8 mouse cellular contexts compared by ENCODE assay signal in the genomic region with DNA sequence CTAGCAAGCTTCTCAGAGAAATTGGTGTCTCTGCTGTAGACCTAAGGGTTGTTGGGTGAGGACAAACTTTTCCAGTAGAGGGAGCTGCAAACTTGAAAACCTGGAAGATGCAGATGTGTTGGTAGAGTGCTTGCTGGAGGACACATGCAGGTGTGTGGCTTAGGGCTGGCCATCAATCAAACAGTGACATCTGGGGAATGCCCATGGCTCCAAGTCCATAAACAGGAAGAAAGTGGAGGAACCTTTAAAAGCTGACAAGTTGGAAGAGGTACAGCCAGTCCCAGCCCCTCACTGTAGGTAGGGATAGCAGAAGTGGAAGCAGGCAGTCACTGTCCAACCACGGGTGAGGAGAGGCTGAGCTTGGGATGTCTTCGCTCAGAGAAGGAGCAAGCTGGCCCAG. TPM values are rescaled to one million over a fixed set of nuclear protein-coding genes. Genes with fewer than 3 reads are reported as not detected.
DNase-seq lines count a peak whose midpoint lies in the region; ATAC-seq and TF ChIP-seq lines count a peak whose summit lies in the region.

No protein-coding gene starts in this region.

- no peak overlapping the region for H3K4me2 ChIP-seq in liver, embryonic 11.5 days
- no peak overlapping the region for H3K4me2 ChIP-seq in lung, embryonic 14.5 days

- H3K27me3 ChIP-seq in liver, adult 2 months (ENCODE audit: control insufficient read depth, insufficient read depth, low read length), result no peaks in the 10 kb centered on the region
- H3K27me3 ChIP-seq in liver, embryonic 11.5 days (replicated peaks; ENCODE audit: control insufficient read depth, insufficient read depth, low read length), result no peaks in the 10 kb centered on the region
- H3K27me3 ChIP-seq in lung, embryonic 14.5 days (ENCODE audit: insufficient read depth, low read length), result no peaks in the 10 kb centered on the region

- WGBS in liver, adult 2 months, result 45% methylated on average over 2 of the region's 2 CpGs
- 53% methylated on average over 2 of the region's 2 CpGs for WGBS in liver, embryonic 11.5 days
- 64% methylated on average over 2 of the region's 2 CpGs for WGBS in lung, embryonic 14.5 days

- H3K9ac ChIP-seq in liver, adult 2 months (ENCODE audit: low read depth, low read length), result no peak overlapping the region
- H3K9ac ChIP-seq in liver, embryonic 11.5 days (ENCODE audit: low read depth, low read length), result no peak overlapping the region
- no peak overlapping the region for H3K9ac ChIP-seq in ES-E14 (ENCODE audit: insufficient read depth, low read depth, low read length, poor library complexity, severe bottlenecking)
- no peak overlapping the region for H3K9ac ChIP-seq in lung, embryonic 14.5 days

- H3K4me1 ChIP-seq in liver, adult 2 months (ENCODE audit: control insufficient read depth, insufficient read depth, low read length), result peaks cover 3% of the 10 kb centered on the region; the same call in 1 of the 2 replicates
- H3K4me1 ChIP-seq in liver, embryonic 11.5 days (replicated peaks; ENCODE audit: control insufficient read depth, insufficient read depth, low read length), result no peaks in the 10 kb centered on the region
- no peaks in the 10 kb centered on the region; a peak in 1 of 4 replicates for H3K4me1 ChIP-seq in ES-E14 (ENCODE audit: control insufficient read depth in 2 of 2, insufficient read depth in 2 of 2, low read length in 2 of 2, poor library complexity in 1 of 2)
- no peaks in the 10 kb centered on the region for H3K4me1 ChIP-seq in lung, embryonic 14.5 days (ENCODE audit: insufficient read depth)

- no peak overlapping the region for H3K27ac ChIP-seq in liver, adult 2 months (replicated peaks; ENCODE audit: insufficient read depth, low read depth, low read length)
- no peak overlapping the region for H3K27ac ChIP-seq in liver, embryonic 11.5 days (ENCODE audit: low read depth, low read length)
- H3K27ac ChIP-seq in ES-E14 (ENCODE audit: insufficient read depth, low read depth, low read length, poor library complexity, severe bottlenecking), result no peak overlapping the region
- no peak overlapping the region for H3K27ac ChIP-seq in lung, embryonic 14.5 days (ENCODE audit: low read depth)

- no peaks in the 10 kb centered on the region for H3K9me3 ChIP-seq in liver, embryonic 11.5 days (ENCODE audit: control insufficient read depth, low read length)
- H3K9me3 ChIP-seq in ES-E14 (ENCODE audit: control insufficient read depth, insufficient read depth, low read depth, low read length), result no peaks in the 10 kb centered on the region
- no peaks in the 10 kb centered on the region for H3K9me3 ChIP-seq in lung, embryonic 14.5 days (ENCODE audit: low read depth, low read length)

- no peak for TF ChIP-seq POLR2A in liver, adult 2 months (IDR thresholded peaks at IDR 0.05; ENCODE audit: extremely low read depth, insufficient read depth, low read length)

- no peaks in the 10 kb centered on the region for H3K79me2 ChIP-seq in liver, adult 2 months (ENCODE audit: control insufficient read depth, insufficient read depth, low read length)

- no peak for ATAC-seq in liver, embryonic 11.5 days (replicated peaks; ENCODE audit: low FRiP score)
- ATAC-seq in lung, embryonic 14.5 days (ENCODE audit: insufficient read depth), result no peak; the same call in 1 of the 2 replicates

- no peak overlapping the region for H3K4me3 ChIP-seq in liver, adult 2 months (ENCODE audit: insufficient read depth, low read depth, low read length)
- H3K4me3 ChIP-seq in liver, embryonic 11.5 days (ENCODE audit: low read depth, low read length), result no peak overlapping the region
- no peak overlapping the region for H3K4me3 ChIP-seq in ES-E14 (ENCODE audit: insufficient read depth in 1 of 2, low read depth in 1 of 2, low read length in 2 of 2, poor library complexity in 1 of 2, severe bottlenecking in 1 of 2)
- H3K4me3 ChIP-seq in lung, embryonic 14.5 days (ENCODE audit: low read depth, low read length), result no peak overlapping the region

- DNase-seq in liver, adult 2 months (ENCODE audit: extremely low read depth, low read depth, low spot score), result peak; percentile 76
- DNase-seq in liver, embryonic 11.5 days (ENCODE audit: low spot score), result no peak
- DNase-seq in ES-E14 (ENCODE audit: low read depth, low spot score), result no peak
- peak; percentile 68 for DNase-seq in embryo, embryonic 10.5 days (ENCODE audit: low spot score)
- peak; percentile 71 to 72 for DNase-seq in kidney, adult 8-10 months
- peak; percentile 72 for DNase-seq in lung, embryonic 14.5 days
- peak; percentile 55 for DNase-seq in yolk sac, embryonic 10.5 days (ENCODE audit: low spot score)
- DNase-seq in gastrocnemius, adult 8-10 months (ENCODE audit: low spot score in 2 of 2), result no peak

- TF ChIP-seq CTCF in liver, adult 2 months (IDR thresholded peaks at IDR 0.05; ENCODE audit: low read depth, low read length), result peak; percentile 27; the same call in 1 of the 2 replicates
- TF ChIP-seq CTCF in lung, embryonic 14.5 days (IDR thresholded peaks at IDR 0.05; ENCODE audit: low read depth), result peak; percentile 67

- in situ Hi-C loops in ES-E14 (cut with MboI; ENCODE audit: low sequenced_read_pairs in 2 of 2, unreplicated experiment in 2 of 2), result no loop called here

- H3K36me3 ChIP-seq in liver, adult 2 months (ENCODE audit: control insufficient read depth, insufficient read depth, low read length), result no peaks in the 10 kb centered on the region
- no peaks in the 10 kb centered on the region for H3K36me3 ChIP-seq in liver, embryonic 11.5 days (ENCODE audit: control insufficient read depth, insufficient read depth, low read length)
- no peaks in the 10 kb centered on the region for H3K36me3 ChIP-seq in ES-E14 (ENCODE audit: control insufficient read depth, insufficient read depth, low read length, poor library complexity, severe bottlenecking)
- no peaks in the 10 kb centered on the region for H3K36me3 ChIP-seq in lung, embryonic 14.5 days (ENCODE audit: insufficient read depth)

TF ChIP-seq in ES-E14, 5 proteins besides CTCF, POLR2A, EP300 and RAD21:
- TF ChIP-seq ZC3H11A (IDR thresholded peaks at IDR 0.05; ENCODE audit: borderline replicate concordance, low read depth, low read length) (peak; percentile 79; the same call in 1 of the 2 replicates), MAFK (IDR thresholded peaks at IDR 0.05; ENCODE audit: insufficient read depth, low read depth, low read length) (no peak), CHD2 (IDR thresholded peaks at IDR 0.05; ENCODE audit: low read depth, low read length) (no peak), HCFC1 (IDR thresholded peaks at IDR 0.05; ENCODE audit: borderline replicate concordance, insufficient read depth, low read length) (no peak)

RNA-seq across cellular contexts. Expression of gene Heatr4, which starts 12.5 kb away (rescaled TPM):
- total RNA-seq in liver, adult 2 months (2014; rRNA removed), result not detected in 2 replicates
- not detected in 2 replicates for polyA plus RNA-seq in liver, adult 2 months (2012; rRNA removed)
- polyA plus RNA-seq in liver, embryonic 11.5 days (2014; fragmentation: Nextera tagmentation; extraction: Ambion mirVana), result not detected in 2 replicates
- total RNA-seq in ES-E14 (2012; rRNA removed), result not detected in 2 replicates
- not detected in 2 replicates for polyA plus RNA-seq in lung, embryonic 14.5 days (2014; fragmentation: Nextera tagmentation; extraction: Ambion mirVana)
- not detected for total RNA-seq in gastrocnemius, adult 8-10 months (2022)

RNA-seq across cellular contexts. Expression of gene Acot2, which starts 15.5 kb away (rescaled TPM):
- 10.1 and 11.2 TPM in 2 replicates for total RNA-seq in liver, adult 2 months (2014; rRNA removed)
- polyA plus RNA-seq in liver, adult 2 months (2012; rRNA removed), result 7.9 and 8.6 TPM in 2 replicates
- 22.5 and 22.6 TPM in 2 replicates for polyA plus RNA-seq in liver, embryonic 11.5 days (2014; fragmentation: Nextera tagmentation; extraction: Ambion mirVana)
- total RNA-seq in ES-E14 (2012; rRNA removed), result 3.7 and 4.1 TPM in 2 replicates
- polyA plus RNA-seq in lung, embryonic 14.5 days (2014; fragmentation: Nextera tagmentation; extraction: Ambion mirVana), result 30.3 and 31.3 TPM in 2 replicates
- 10 to 100 TPM; 14.9 to 20.7 (median 17.2) TPM for total RNA-seq in gastrocnemius, adult 8-10 months (2022)

RNA-seq across cellular contexts. Expression of gene Riox1, which starts 21.7 kb away (rescaled TPM):
- total RNA-seq in liver, adult 2 months (2014; rRNA removed), result 3.7 and 4.0 TPM in 2 replicates
- 5.5 and 7.7 TPM in 2 replicates for polyA plus RNA-seq in liver, adult 2 months (2012; rRNA removed)
- 24.7 and 25.2 TPM in 2 replicates for polyA plus RNA-seq in liver, embryonic 11.5 days (2014; fragmentation: Nextera tagmentation; extraction: Ambion mirVana)
- total RNA-seq in ES-E14 (2012; rRNA removed), result 22.6 and 24.9 TPM in 2 replicates
- polyA plus RNA-seq in lung, embryonic 14.5 days (2014; fragmentation: Nextera tagmentation; extraction: Ambion mirVana), result 18.6 and 20.1 TPM in 2 replicates
- 1 to 10 TPM; 2.8 to 4.0 (median 3.3) TPM for total RNA-seq in gastrocnemius, adult 8-10 months (2022)

RNA-seq across cellular contexts. Expression of gene Acot1, which starts 37.2 kb away (rescaled TPM):
- total RNA-seq in liver, adult 2 months (2014; rRNA removed), result 26.1 and 30.8 TPM in 2 replicates
- polyA plus RNA-seq in liver, adult 2 months (2012; rRNA removed), result 24.5 and 40.9 TPM in 2 replicates
- polyA plus RNA-seq in liver, embryonic 11.5 days (2014; fragmentation: Nextera tagmentation; extraction: Ambion mirVana), result 42.9 and 44.2 TPM in 2 replicates
- 10.2 and 19.3 TPM in 2 replicates for total RNA-seq in ES-E14 (2012; rRNA removed)
- 92.9 and 98.2 TPM in 2 replicates for polyA plus RNA-seq in lung, embryonic 14.5 days (2014; fragmentation: Nextera tagmentation; extraction: Ambion mirVana)
- 1 to 10 TPM; 2.5 to 5.3 (median 3.4) TPM for total RNA-seq in gastrocnemius, adult 8-10 months (2022)

RNA-seq across cellular contexts. Expression of gene Numb, which starts 50.4 kb away (rescaled TPM):
- total RNA-seq in liver, adult 2 months (2014; rRNA removed), result 20.2 and 21.3 TPM in 2 replicates
- polyA plus RNA-seq in liver, adult 2 months (2012; rRNA removed), result 38.5 and 46.7 TPM in 2 replicates
- polyA plus RNA-seq in liver, embryonic 11.5 days (2014; fragmentation: Nextera tagmentation; extraction: Ambion mirVana), result 25.2 and 26.8 TPM in 2 replicates
- total RNA-seq in ES-E14 (2012; rRNA removed), result 17.2 and 18.2 TPM in 2 replicates
- 36.0 and 38.3 TPM in 2 replicates for polyA plus RNA-seq in lung, embryonic 14.5 days (2014; fragmentation: Nextera tagmentation; extraction: Ambion mirVana)
- 10 to 100 TPM; 14.0 to 18.2 (median 16.4) TPM for total RNA-seq in gastrocnemius, adult 8-10 months (2022)

Comparison
In these comparisons a context has a peak if more than half of its experiments do, and no peak if none do; other contexts are left out.
1. DNase-seq: peak in liver, adult 2 months (single experiment), embryo, embryonic 10.5 days (single experiment), kidney, adult 8-10 months (2 of 2), lung, embryonic 14.5 days (single experiment) and yolk sac, embryonic 10.5 days (single experiment); none in liver, embryonic 11.5 days (single experiment), ES-E14 (single experiment) and gastrocnemius, adult 8-10 months (0 of 2).